Mouse (Mus musculus): Measurements from ENCODE around the gene Hnrnpc.

GRCm38 (mm10) chr14:52045966-52046565 is 57.8 kb downstream of the Hnrnpc start:
- TF ChIP-seq POLR2A (IDR thresholded peaks at IDR 0.05; ENCODE audit: insufficient read depth, low read length), result no peak
- no peak for TF ChIP-seq CTCF (IDR thresholded peaks at IDR 0.05; ENCODE audit: low read depth, low read length)
- no peak for TF ChIP-seq EP300 (IDR thresholded peaks at IDR 0.05; ENCODE audit: insufficient read depth, low read depth, low read length)

Measured in ES-Bruce4 (cell line).